Mouse (Mus musculus): ENCODE data around the gene Spsb4.

DNA sequence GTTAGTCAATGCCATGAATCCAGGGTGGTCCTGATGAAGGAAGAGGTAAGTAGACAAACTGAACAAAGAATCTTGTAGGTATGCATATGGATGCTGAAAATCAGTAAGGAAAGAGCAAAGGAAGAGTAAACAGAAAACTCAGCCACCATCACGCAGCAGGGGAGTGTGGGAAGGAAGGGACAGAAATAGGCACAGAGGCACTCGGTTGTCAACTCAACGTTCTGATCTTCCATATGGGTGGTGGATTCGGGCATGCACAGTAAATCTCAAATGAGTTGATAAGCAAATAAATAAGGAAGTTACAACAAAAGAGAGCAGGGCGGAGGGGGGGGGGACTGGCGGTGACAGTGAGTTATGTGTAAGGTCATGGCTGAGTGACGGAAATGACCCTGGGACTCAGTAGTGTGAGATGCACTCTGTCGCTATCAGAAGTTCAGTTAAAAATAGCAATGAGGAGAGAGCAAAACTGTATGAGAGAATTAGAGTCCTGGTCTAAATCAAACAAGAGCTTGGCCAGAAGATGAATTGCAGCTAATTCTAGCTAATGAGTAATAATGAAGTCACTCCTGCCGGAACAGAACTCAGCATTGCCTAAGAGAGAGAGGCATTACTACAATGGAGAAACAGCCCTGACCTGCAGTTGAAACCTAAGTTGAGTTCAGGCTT, 66.2 kb downstream of the Spsb4 start:
- TF ChIP-seq CTCF (IDR thresholded peaks at IDR 0.05; ENCODE audit: extremely low read depth, insufficient read length, insufficient replicate concordance, low read depth, low read length) (no peak), POLR2A (IDR thresholded peaks at IDR 0.05; ENCODE audit: low read depth, low read length) (no peak)

Data from small intestine, adult 2 months (tissue).